Mouse (Mus musculus) midbrain, embryonic 10.5 days (tissue): ENCODE measurements around the gene Cdk19. TPM values are rescaled to one million over a fixed set of nuclear protein-coding genes. Genes with fewer than 3 reads are reported as not detected.
"Not testable (repeated sequence)": the region's sequence is repeated elsewhere in the genome, so short reads cannot be mapped to it uniquely, and the experiment has no call there.

Experiments
- DNase-seq: peaks from one replicate; pipeline ENCODE4 v3.0.0-alpha.2; 2017; ENCODE audit warnings: low spot score
- H3K27ac ChIP-seq: fragments of 300-500 bp; sonication (generic); replicated peaks from 2 replicates; pipeline ENCODE4 v1.5.1; 2016; ENCODE audit warnings: mild to moderate bottlenecking
- H3K27me3 ChIP-seq: fragments of 300-500 bp; sonication (generic); 2 replicates; pipeline ENCODE4 v1.6.1; 2016; ENCODE audit warnings: low read depth, mild to moderate bottlenecking; ENCODE audit not compliant: poor library complexity, severe bottlenecking
- H3K36me3 ChIP-seq: fragments of 300-500 bp; sonication (generic); 2 replicates; pipeline ENCODE4 v1.6.1; 2016; ENCODE audit warnings: mild to moderate bottlenecking, moderate library complexity
- H3K4me1 ChIP-seq: fragments of 300-500 bp; sonication (generic); 2 replicates; pipeline ENCODE4 v1.6.1; 2016
- H3K4me3 ChIP-seq: fragments of 300-500 bp; sonication (generic); 2 replicates; pipeline ENCODE4 v1.5.1; 2016; ENCODE audit warnings: mild to moderate bottlenecking, moderate library complexity
- H3K9me3 ChIP-seq: fragments of 300-500 bp; sonication (generic); replicated peaks from 2 replicates; pipeline ENCODE4 v1.6.1; 2016; ENCODE audit warnings: mild to moderate bottlenecking
- WGBS: fragments of 180-500 bp; shearing (Covaris S2); methylation state at CpG from one replicate; pipeline ENCODE4 v1.1.7; 2016; 5-methylcytosine and 5-hydroxymethylcytosine counted together
- polyA plus RNA-seq: library from polyadenylated mRNA; unstranded; fragments of >200 nt; fragmentation: Nextera tagmentation; extraction: Ambion mirVana; gene quantifications from 2 replicates; pipeline ENCODE4 v1.2.1, GENCODE M21; 2016

The Cdk19 gene
- polyA plus RNA-seq, 1 experiment from 2014 or later = 4.1 TPM

GRCm38 (mm10) chr10:40510356-40510755 is 171.0 kb downstream of the Cdk19 start:
- no peaks in the 10 kb centered on the region for H3K36me3 ChIP-seq
- no peaks in the 10 kb centered on the region; the same call in 1 of the 2 replicates for H3K9me3 ChIP-seq
- no peak overlapping the region for H3K27ac ChIP-seq
- no peak overlapping the region for H3K4me3 ChIP-seq
- H3K27me3 ChIP-seq = no peaks in the 10 kb centered on the region
- 93% methylated on average over 5 of the region's 5 CpGs for WGBS
- H3K4me1 ChIP-seq = peaks cover 5% of the 10 kb centered on the region; the same call in 1 of the 2 replicates
- no peak for DNase-seq

GRCm38 (mm10) chr10:40511221-40511677 is 171.9 kb downstream of the Cdk19 start:
- Histone ChIP-seq H3K27me3 (no peaks in the 10 kb centered on the region), H3K9me3 (no peaks in the 10 kb centered on the region; the same call in 1 of the 2 replicates), H3K4me3 (no peak overlapping the region), H3K36me3 (no peaks in the 10 kb centered on the region), H3K4me1 (peaks cover 10% of the 10 kb centered on the region; the same call in 1 of the 2 replicates), H3K27ac (no peak overlapping the region)
- 89% methylated on average over 8 of the region's 8 CpGs for WGBS
- DNase-seq = no peak

DNA sequence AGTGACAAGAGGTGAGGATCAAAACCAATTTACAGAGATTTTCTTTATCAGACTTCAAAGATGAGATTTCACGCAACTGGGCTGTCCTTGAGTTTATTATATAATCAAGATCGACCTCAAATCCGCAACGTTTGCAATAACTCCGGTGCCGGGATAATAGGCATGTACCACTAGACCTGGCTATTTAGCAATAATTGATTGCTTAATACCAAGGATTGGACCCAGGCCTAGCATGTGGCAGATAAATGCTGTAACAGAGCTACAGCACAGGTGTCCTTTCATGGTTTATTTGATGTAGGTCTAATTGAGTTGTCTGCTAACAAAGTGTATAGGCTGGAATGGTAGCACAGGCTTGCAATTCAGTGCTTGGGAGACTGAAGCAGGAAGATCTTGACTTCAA is 172.8 kb downstream of the Cdk19 start:
- 93% methylated on average over 6 of the region's 6 CpGs for WGBS
- Histone ChIP-seq H3K4me1 (peaks cover 16% of the 10 kb centered on the region), H3K27ac (no peak overlapping the region), H3K27me3 (no peaks in the 10 kb centered on the region), H3K36me3 (no peaks in the 10 kb centered on the region), H3K4me3 (no peak overlapping the region), H3K9me3 (no peaks in the 10 kb centered on the region; the same call in 1 of the 2 replicates)
- DNase-seq = no peak

- not testable (repeated sequence) for DNase-seq
Observed at GRCm38 (mm10) chr10:40512996-40513395, 173.6 kb downstream of the Cdk19 start.

DNA sequence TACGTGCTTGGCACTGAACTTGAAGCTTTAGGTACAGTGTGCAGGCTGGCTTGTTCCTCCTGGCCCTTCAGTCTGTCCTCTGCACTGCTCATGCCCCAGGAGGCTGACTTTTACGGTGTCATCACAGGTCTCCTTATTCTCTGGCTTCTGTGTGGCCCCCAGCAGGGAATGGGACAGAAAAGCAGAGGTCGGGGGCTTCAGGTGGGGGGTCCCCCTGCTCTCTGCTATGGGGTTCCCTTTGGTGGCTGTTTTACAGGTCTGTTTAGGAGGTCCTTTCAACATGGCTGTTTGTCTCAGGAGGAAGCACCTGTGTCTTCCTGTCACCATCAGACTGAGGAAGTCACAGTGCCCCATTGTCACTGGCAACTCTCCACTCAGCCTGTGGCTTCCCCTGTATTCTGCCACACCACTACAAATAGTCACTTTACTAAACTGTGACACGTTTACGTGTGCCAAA is 175.9 kb downstream of the Cdk19 start:
- Histone ChIP-seq H3K4me1 (peaks cover 27% of the 10 kb centered on the region), H3K9me3 (no peaks in the 10 kb centered on the region; the same call in 1 of the 2 replicates), H3K27me3 (no peaks in the 10 kb centered on the region; the same call in 1 of the 2 replicates), H3K4me3 (no peak overlapping the region), H3K36me3 (no peaks in the 10 kb centered on the region), H3K27ac (peak overlapping the region; percentile 39)
- WGBS = 84% methylated on average over 5 of the region's 5 CpGs
- no peak for DNase-seq

More at GRCm38 (mm10) chr10:40512996-40513395, 173.6 kb downstream of the Cdk19 start:
- H3K27me3 ChIP-seq, H3K4me3 ChIP-seq, H3K27ac ChIP-seq, H3K36me3 ChIP-seq, H3K9me3 ChIP-seq: not testable (repeated sequence)
- 95% methylated on average over 7 of the region's 7 CpGs for WGBS
- peaks cover 16% of the 10 kb centered on the region for H3K4me1 ChIP-seq

GRCm38 (mm10) chr10:40516421-40516820 is 177.1 kb downstream of the Cdk19 start:
- DNase-seq = no peak
- H3K27ac ChIP-seq = peak overlapping the region; percentile 56; the same call in 1 of the 2 replicates
- no peaks in the 10 kb centered on the region; the same call in 1 of the 2 replicates for H3K9me3 ChIP-seq
- no peaks in the 10 kb centered on the region; the same call in 1 of the 2 replicates for H3K27me3 ChIP-seq
- H3K4me1 ChIP-seq = peaks cover 32% of the 10 kb centered on the region
- no peaks in the 10 kb centered on the region for H3K36me3 ChIP-seq
- no peak overlapping the region for H3K4me3 ChIP-seq
- WGBS = 34% methylated on average over 4 of the region's 4 CpGs

DNA sequence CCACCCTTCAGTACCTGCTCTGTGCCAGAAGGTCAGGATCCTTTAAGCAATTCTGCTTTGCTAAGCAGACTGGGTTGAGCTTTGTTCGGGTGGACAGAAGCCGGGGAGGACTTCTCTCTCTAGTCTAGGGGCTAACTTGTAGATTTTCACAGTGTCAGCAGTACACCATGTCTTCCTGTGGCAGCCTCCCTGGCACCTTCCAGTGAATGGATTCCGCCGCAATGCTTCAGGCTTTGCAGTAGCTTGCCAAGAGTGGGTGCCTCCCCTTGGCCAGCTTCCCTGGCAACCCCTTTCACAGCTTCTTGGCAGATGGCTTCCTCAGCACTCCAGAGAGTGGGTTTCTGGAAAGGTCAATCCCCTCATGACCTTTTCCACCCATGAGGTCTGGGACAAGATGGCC is 180.2 kb downstream of the Cdk19 start:
- H3K27me3 ChIP-seq = no peaks in the 10 kb centered on the region; the same call in 1 of the 2 replicates

DNA sequence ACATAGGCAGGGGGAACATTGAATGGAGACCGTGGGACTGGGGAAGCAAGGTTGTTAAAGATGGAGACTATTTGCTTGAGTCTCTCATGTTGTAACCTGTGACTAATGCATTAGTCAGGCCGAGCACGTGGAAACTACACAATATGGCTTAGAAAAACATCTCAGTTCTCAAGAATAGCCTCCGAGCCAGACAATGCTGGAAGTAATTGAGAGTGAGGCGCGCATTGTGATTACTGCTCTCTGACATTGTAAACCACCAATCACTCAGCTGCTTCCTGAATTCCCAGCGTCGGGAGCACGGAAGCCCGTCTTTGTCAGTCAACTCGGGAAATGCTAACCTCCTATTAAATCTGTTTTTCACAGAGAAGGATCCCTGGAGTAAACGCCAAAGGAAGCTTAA is 182.2 kb downstream of the Cdk19 start:
- 29% methylated on average over 12 of the region's 12 CpGs for WGBS
- DNase-seq = peak; percentile 39
- H3K27ac ChIP-seq = peak overlapping the region; percentile 63

More for the DNA sequence above, 180.2 kb downstream of the Cdk19 start:
- peaks cover 59% of the 10 kb centered on the region for H3K4me1 ChIP-seq
- H3K36me3 ChIP-seq = no peaks in the 10 kb centered on the region
- H3K4me3 ChIP-seq = no peak overlapping the region
- H3K27ac ChIP-seq = no peak overlapping the region
- DNase-seq = no peak
- no peaks in the 10 kb centered on the region for H3K9me3 ChIP-seq
- 92% methylated on average over 4 of the region's 4 CpGs for WGBS

GRCm38 (mm10) chr10:40523312-40523975 is 184.1 kb downstream of the Cdk19 start:
- Histone ChIP-seq H3K27ac (0 out of 2 replicates have a peak overlapping the region, but pooled peaks have one; percentile 52), H3K27me3 (no peaks in the 10 kb centered on the region; the same call in 1 of the 2 replicates), H3K9me3 (no peaks in the 10 kb centered on the region), H3K36me3 (no peaks in the 10 kb centered on the region), H3K4me1 (peaks cover 48% of the 10 kb centered on the region), H3K4me3 (no peak overlapping the region)
- WGBS = 68% methylated on average over 7 of the region's 7 CpGs
- no peak for DNase-seq

More for the DNA sequence above, 182.2 kb downstream of the Cdk19 start:
- Histone ChIP-seq H3K4me1 (peaks cover 51% of the 10 kb centered on the region), H3K36me3 (no peaks in the 10 kb centered on the region), H3K9me3 (no peaks in the 10 kb centered on the region), H3K27me3 (no peaks in the 10 kb centered on the region; the same call in 1 of the 2 replicates), H3K4me3 (no peak overlapping the region)

GRCm38 (mm10) chr10:40524032-40524806 is 184.9 kb downstream of the Cdk19 start:
- no peaks in the 10 kb centered on the region for H3K36me3 ChIP-seq

GRCm38 (mm10) chr10:40524991-40525390 is 185.6 kb downstream of the Cdk19 start:
- no peaks in the 10 kb centered on the region for H3K9me3 ChIP-seq
- no peaks in the 10 kb centered on the region for H3K27me3 ChIP-seq
- H3K4me1 ChIP-seq = peaks cover 40% of the 10 kb centered on the region
- DNase-seq = no peak
- H3K36me3 ChIP-seq = no peaks in the 10 kb centered on the region
- no peak overlapping the region for H3K27ac ChIP-seq
- no peak overlapping the region for H3K4me3 ChIP-seq
- WGBS = 32% methylated on average over 10 of the region's 10 CpGs

More at GRCm38 (mm10) chr10:40524032-40524806, 184.9 kb downstream of the Cdk19 start:
- Histone ChIP-seq H3K27ac (no peak overlapping the region), H3K27me3 (no peaks in the 10 kb centered on the region; the same call in 1 of the 2 replicates), H3K4me1 (peaks cover 46% of the 10 kb centered on the region), H3K9me3 (no peaks in the 10 kb centered on the region), H3K4me3 (no peak overlapping the region)
- DNase-seq = no peak
- 86% methylated on average over 9 of the region's 9 CpGs for WGBS

DNA sequence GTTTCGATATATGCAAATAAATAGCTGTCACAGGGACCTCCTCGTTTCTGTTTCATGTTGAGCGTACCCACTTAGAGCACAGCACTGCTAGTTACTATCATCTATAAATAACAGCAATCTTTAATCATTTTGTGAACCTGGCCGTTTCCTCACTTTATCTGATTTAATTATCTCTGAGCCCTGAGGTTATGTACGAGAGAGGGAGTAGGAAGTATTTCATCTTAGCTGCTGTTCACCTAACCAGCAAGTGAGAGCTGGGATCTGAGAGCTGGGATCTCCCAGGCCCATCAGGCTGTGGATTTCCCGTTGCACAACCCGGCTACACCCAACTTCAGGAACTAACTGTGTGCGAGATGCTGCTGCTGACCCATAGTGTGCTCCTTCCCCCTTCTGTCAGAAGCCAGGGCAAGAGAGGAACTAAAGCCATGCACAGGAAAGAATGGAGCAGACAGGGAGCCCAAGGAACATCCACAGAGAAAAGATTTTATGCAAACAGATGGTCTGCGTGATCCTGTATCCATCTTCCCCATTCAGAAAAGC is 186.3 kb downstream of the Cdk19 start:
- Histone ChIP-seq H3K4me1 (peaks cover 40% of the 10 kb centered on the region), H3K27ac (no peak overlapping the region), H3K4me3 (no peak overlapping the region), H3K36me3 (no peaks in the 10 kb centered on the region), H3K9me3 (no peaks in the 10 kb centered on the region), H3K27me3 (no peaks in the 10 kb centered on the region)
- 77% methylated on average over 9 of the region's 9 CpGs for WGBS
- no peak for DNase-seq
